ENCODE assay signal across 8 mouse cellular contexts in genomic region chr2:119898141-119898594, GRCm38 (mm10). TPM values are rescaled to one million over a fixed set of nuclear protein-coding genes. Genes with fewer than 3 reads are reported as not detected.
DNase-seq lines count a peak whose midpoint lies in the region; ATAC-seq lines count a peak whose summit lies in the region.

No protein-coding gene starts in this region.

- H3K9me3 ChIP-seq in hindbrain, embryonic 10.5 days: no peaks in the 10 kb centered on the region

- ATAC-seq in frontal cortex, adult (ENCODE audit: low TSS enrichment): peak; percentile 60; the same call in 1 of the 2 replicates

- DNase-seq in MN1 (ENCODE audit: low spot score): peak; percentile 10
- peak; percentile 44 for DNase-seq in cerebellum, adult 9-10 months
- DNase-seq in hindbrain, embryonic 10.5 days (ENCODE audit: low spot score): peak; percentile 64
- peak; percentile 40 to 47 for DNase-seq in layer of hippocampus, postnatal 10 days (ENCODE audit: low spot score in 2 of 2)
- peak; percentile 71 for DNase-seq in lung, postnatal 14 days
- peak; percentile 66 for DNase-seq in ovary, postnatal 36 days (ENCODE audit: low spot score)
- peak; percentile 40 for DNase-seq in thymus, postnatal 25 days

- H3K27me3 ChIP-seq in hindbrain, embryonic 10.5 days (ENCODE audit: insufficient read depth, poor library complexity, severe bottlenecking): no peaks in the 10 kb centered on the region

- H3K4me3 ChIP-seq in hindbrain, embryonic 10.5 days: peak overlapping the region; percentile 67

- peaks cover 20% of the 10 kb centered on the region for H3K4me1 ChIP-seq in hindbrain, embryonic 10.5 days (replicated peaks)

- H3K36me3 ChIP-seq in hindbrain, embryonic 10.5 days: peaks cover 19% of the 10 kb centered on the region

- 8% methylated on average over 19 of the region's 19 CpGs for WGBS in hindbrain, embryonic 10.5 days

- H3K27ac ChIP-seq in hindbrain, embryonic 10.5 days: peak overlapping the region; percentile 91

RNA-seq across cellular contexts. Expression of gene Mga, which starts 1.1 kb away (rescaled TPM):
- 26.1 and 28.0 TPM in 2 replicates for polyA plus RNA-seq in hindbrain, embryonic 10.5 days (2016; fragmentation: Nextera tagmentation; extraction: Ambion mirVana)
- total RNA-seq in layer of hippocampus, postnatal 10 days (2021): 10 to 100 TPM; 64.3 to 66.3 TPM

Comparison
In these comparisons a context has a peak if more than half of its experiments do, and no peak if none do; other contexts are left out.
1. Peak in every context shown above with its lines: DNase-seq, ATAC-seq, H3K4me3 ChIP-seq and H3K27ac ChIP-seq.
2. DNase-seq: peak in every context shown above with its lines; median percentile 71 in lung, postnatal 14 days; 66 in ovary, postnatal 36 days; 64 in hindbrain, embryonic 10.5 days; 44 in cerebellum, adult 9-10 months; 44 in layer of hippocampus, postnatal 10 days; 40 in thymus, postnatal 25 days; 10 in MN1.